Mouse (Mus musculus) heart, adult 2 months (tissue): ENCODE results near the gene Gm2832.
"Not testable (repeated sequence)": the region's sequence is repeated elsewhere in the genome, so short reads cannot be mapped to it uniquely, and the experiment has no call there.

Source experiments
- CTCF ChIP-seq: fragments of 200-600 bp; IDR thresholded peaks from 2 replicates; pipeline ENCODE4 v1.8.1; 2022; ENCODE audit warnings: antibody characterized with exemption, mild to moderate bottlenecking, moderate library complexity
- POLR2A ChIP-seq: fragments of 200-500 bp; IDR thresholded peaks from 2 replicates; pipeline ENCODE4 v1.6.1; 2011; ENCODE audit warnings: mild to moderate bottlenecking, low read depth, low read length, control low read depth; ENCODE audit not compliant: insufficient read depth

- not testable (repeated sequence) for TF ChIP-seq POLR2A, CTCF
Measured at GRCm38 (mm10) chr14:41263853-41264755, 14.5 kb upstream of the Gm2832 start.
